In the genomic region with DNA sequence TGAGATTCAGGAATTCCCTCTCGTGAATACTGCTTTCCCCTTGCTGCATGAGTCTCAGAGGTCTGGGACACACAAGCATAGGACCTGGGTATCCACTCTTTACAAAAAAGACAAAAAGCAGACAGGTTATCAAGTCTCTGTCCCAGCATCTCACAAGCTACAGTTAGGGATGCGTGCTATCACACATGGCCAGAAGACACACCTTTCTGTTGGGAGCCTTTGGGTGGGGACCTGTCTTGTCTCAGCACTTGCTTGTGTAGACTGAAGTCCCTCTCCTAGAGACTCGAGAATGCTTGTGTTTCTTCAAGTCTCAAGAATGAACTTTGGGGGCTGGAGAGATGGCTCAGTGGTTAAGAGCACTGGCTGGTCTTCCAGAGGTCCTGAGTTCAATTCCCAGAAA, we compare ENCODE assay signal across 41 mouse cellular contexts. TPM values are rescaled to one million over a fixed set of nuclear protein-coding genes. Genes with fewer than 3 reads are reported as not detected.
DNase-seq lines count a peak whose midpoint lies in the region; ATAC-seq and TF ChIP-seq lines count a peak whose summit lies in the region.
"Had no signal": no experiment of that assay in that cellular context is flagged by ENCODE, and none has a peak within 500 bp of the region (broad histone marks: within the 10 kb centered on the region; RNA-seq: fewer than 3 reads in every experiment).

No protein-coding gene starts in this region.

- no peaks in the 10 kb centered on the region for H3K9me3 ChIP-seq in forebrain, embryonic 15.5 days
- no peaks in the 10 kb centered on the region for H3K9me3 ChIP-seq in forebrain, embryonic 14.5 days (replicated peaks; ENCODE audit: control insufficient read depth, low read length)
- no peaks in the 10 kb centered on the region for H3K9me3 ChIP-seq in liver, embryonic 16.5 days (replicated peaks; ENCODE audit: control insufficient read depth, low read length)
- H3K9me3 ChIP-seq: embryonic facial prominence, embryonic 12.5 days; G1E; heart, embryonic 12.5 days; hindbrain, embryonic 12.5 days; kidney, embryonic 15.5 days; limb, embryonic 10.5 days; limb, embryonic 15.5 days; midbrain, embryonic 10.5 days had no signal

- ATAC-seq in forebrain, embryonic 15.5 days (replicated peaks): no peak
- no peak for ATAC-seq in forebrain, embryonic 14.5 days
- peak; percentile 49 for ATAC-seq in liver, embryonic 16.5 days (ENCODE audit: low read depth)
- ATAC-seq: forebrain, embryonic 16.5 days; Patski had no signal

- no peaks in the 10 kb centered on the region for H3K27me3 ChIP-seq in forebrain, embryonic 15.5 days
- no peaks in the 10 kb centered on the region; the same call in 1 of the 2 replicates for H3K27me3 ChIP-seq in forebrain, embryonic 14.5 days (replicated peaks; ENCODE audit: control insufficient read depth, insufficient read depth, low read length)
- H3K27me3 ChIP-seq in liver, embryonic 16.5 days (ENCODE audit: control insufficient read depth, insufficient read depth, low read depth, low read length): no peaks in the 10 kb centered on the region
- no peaks in the 10 kb centered on the region for H3K27me3 ChIP-seq in thymus, adult 2 months (ENCODE audit: control insufficient read depth, insufficient read depth, low read length)
- H3K27me3 ChIP-seq: embryonic facial prominence, embryonic 12.5 days; Patski had no signal

- no peak overlapping the region for H3K4me3 ChIP-seq in forebrain, embryonic 15.5 days
- H3K4me3 ChIP-seq in forebrain, embryonic 14.5 days (ENCODE audit: low read depth, low read length): no peak overlapping the region
- no peak overlapping the region for H3K4me3 ChIP-seq in left cerebral cortex, adult 2 months
- H3K4me3 ChIP-seq in cortical plate, adult 2 months (ENCODE audit: insufficient read depth, low read length): no peak overlapping the region
- no peak overlapping the region for H3K4me3 ChIP-seq in liver, embryonic 16.5 days (ENCODE audit: low read depth, low read length)
- H3K4me3 ChIP-seq in thymus, adult 2 months (ENCODE audit: control insufficient read depth, insufficient read depth, low read length): no peak overlapping the region
- H3K4me3 ChIP-seq: embryonic facial prominence, embryonic 12.5 days; gastrocnemius, adult 2 months; heart, adult 2 months; heart, embryonic 12.5 days; hindbrain, embryonic 12.5 days; kidney, embryonic 15.5 days; limb, embryonic 10.5 days; limb, embryonic 15.5 days; midbrain, embryonic 10.5 days; myocyte had no signal

- peaks cover 4% of the 10 kb centered on the region for H3K4me1 ChIP-seq in forebrain, embryonic 15.5 days
- no peaks in the 10 kb centered on the region; the same call in 1 of the 2 replicates for H3K4me1 ChIP-seq in forebrain, embryonic 14.5 days (ENCODE audit: control insufficient read depth, insufficient read depth, low read length)
- peaks cover 2% of the 10 kb centered on the region; the same call in 1 of the 2 replicates for H3K4me1 ChIP-seq in cortical plate, adult 2 months (ENCODE audit: control insufficient read depth, insufficient read depth, low read length)
- peaks cover 33% of the 10 kb centered on the region for H3K4me1 ChIP-seq in liver, embryonic 16.5 days (ENCODE audit: control insufficient read depth, low read depth, low read length)
- H3K4me1 ChIP-seq in thymus, adult 2 months (replicated peaks; ENCODE audit: control insufficient read depth, insufficient read depth, low read length): peaks cover 14% of the 10 kb centered on the region

- no peak for TF ChIP-seq POLR2A in cortical plate, adult 2 months (IDR thresholded peaks at IDR 0.05; ENCODE audit: extremely low read depth, insufficient read depth, low read length)
- no peak for TF ChIP-seq POLR2A in thymus, adult 2 months (IDR thresholded peaks at IDR 0.05; ENCODE audit: control insufficient read depth, extremely low read depth, insufficient read depth, low read length, poor library complexity)

- no peak for DNase-seq in forebrain, embryonic 14.5 days (ENCODE audit: low spot score)
- no peak for DNase-seq in left cerebral cortex, adult 2 months (ENCODE audit: extremely low spot score in 1 of 2, low spot score in 2 of 2)
- DNase-seq in left cerebral cortex, adult 8-10 months (ENCODE audit: low spot score in 2 of 2): no peak
- no peak for DNase-seq in adrenal gland, postnatal 4 days (ENCODE audit: low spot score in 2 of 2)
- no peak for DNase-seq in thymus, adult 2 months
- DNase-seq: adrenal gland, postnatal 10 days; cerebellum, adult 11 months; cerebellum, adult 9-10 months; cerebellum, postnatal 36 days; embryo, embryonic 11 days; gastrocnemius, adult 2 months; gastrocnemius, postnatal 36 days; heart, adult 2 months; kidney, adult 18-20 months; kidney, postnatal 25 days; lung, embryonic 14.5 days; retina, postnatal 1 day; right cerebral cortex, postnatal 14 days; thymus, postnatal 25 days had no signal

- H3K4me2 ChIP-seq in forebrain, embryonic 15.5 days (replicated peaks): no peak overlapping the region
- no peak overlapping the region for H3K4me2 ChIP-seq in forebrain, embryonic 14.5 days (ENCODE audit: low read length)
- no peak overlapping the region for H3K4me2 ChIP-seq in liver, embryonic 16.5 days (ENCODE audit: low read depth, low read length)
- H3K4me2 ChIP-seq: embryonic facial prominence, embryonic 12.5 days; heart, embryonic 12.5 days; hindbrain, embryonic 12.5 days; kidney, embryonic 15.5 days; limb, embryonic 15.5 days; lung, embryonic 14.5 days had no signal

- intact Hi-C loops in left cerebral cortex, adult 2 months (cut with DNase I): no loop called here

- no peak for TF ChIP-seq CTCF in left cerebral cortex, adult 2 months (IDR thresholded peaks at IDR 0.05)
- no peak for TF ChIP-seq CTCF in cortical plate, adult 2 months (IDR thresholded peaks at IDR 0.05; ENCODE audit: extremely low read depth, insufficient read depth, low read length)
- no peak for TF ChIP-seq CTCF in thymus, adult 2 months (IDR thresholded peaks at IDR 0.05; ENCODE audit: borderline replicate concordance, control insufficient read depth, extremely low read depth, insufficient read depth, low read length, poor library complexity)

- H3K27ac ChIP-seq in forebrain, embryonic 15.5 days (replicated peaks): 0 out of 2 replicates have a peak overlapping the region, but pooled peaks have one; percentile 11
- no peak overlapping the region; the same call in 1 of the 2 replicates for H3K27ac ChIP-seq in forebrain, embryonic 14.5 days (ENCODE audit: low read depth, low read length)
- peak overlapping the region; percentile 54 for H3K27ac ChIP-seq in left cerebral cortex, adult 2 months
- H3K27ac ChIP-seq in cortical plate, adult 2 months (ENCODE audit: insufficient read depth, low read length): peak overlapping the region; percentile 80; the same call in 1 of the 2 replicates
- no peak overlapping the region for H3K27ac ChIP-seq in liver, embryonic 16.5 days (ENCODE audit: low read length)
- H3K27ac ChIP-seq in thymus, adult 2 months (ENCODE audit: control insufficient read depth, insufficient read depth, low read length): no peak overlapping the region
- H3K27ac ChIP-seq: embryonic facial prominence, embryonic 12.5 days; gastrocnemius, adult 2 months; heart, adult 2 months; hindbrain, embryonic 12.5 days; kidney, embryonic 15.5 days; limb, embryonic 10.5 days; limb, embryonic 15.5 days; midbrain, embryonic 10.5 days had no signal

- H3K9ac ChIP-seq in forebrain, embryonic 15.5 days (replicated peaks): no peak overlapping the region
- H3K9ac ChIP-seq in forebrain, embryonic 14.5 days (ENCODE audit: low read length): no peak overlapping the region
- H3K9ac ChIP-seq in liver, embryonic 16.5 days (ENCODE audit: low read depth, low read length): no peak overlapping the region
- H3K9ac ChIP-seq: embryonic facial prominence, embryonic 12.5 days; heart, embryonic 12.5 days; hindbrain, embryonic 12.5 days; kidney, embryonic 15.5 days; limb, embryonic 15.5 days; lung, embryonic 14.5 days had no signal

- H3K36me3 ChIP-seq in forebrain, embryonic 15.5 days: no peaks in the 10 kb centered on the region
- H3K36me3 ChIP-seq in forebrain, embryonic 14.5 days (ENCODE audit: control insufficient read depth, insufficient read depth, low read length): no peaks in the 10 kb centered on the region
- no peaks in the 10 kb centered on the region for H3K36me3 ChIP-seq in liver, embryonic 16.5 days (ENCODE audit: control insufficient read depth, insufficient read depth)
- no peaks in the 10 kb centered on the region for H3K36me3 ChIP-seq in thymus, adult 2 months (ENCODE audit: control insufficient read depth, insufficient read depth, low read length)
- H3K36me3 ChIP-seq: embryonic facial prominence, embryonic 12.5 days; heart, embryonic 12.5 days; hindbrain, embryonic 12.5 days; kidney, embryonic 15.5 days; limb, embryonic 10.5 days; limb, embryonic 15.5 days; midbrain, embryonic 10.5 days had no signal

- 66% methylated on average over 3 of the region's 3 CpGs for WGBS in forebrain, embryonic 15.5 days
- WGBS in forebrain, embryonic 14.5 days: 61% methylated on average over 3 of the region's 3 CpGs
- 46% methylated on average over 3 of the region's 3 CpGs for WGBS in liver, embryonic 16.5 days (ENCODE audit: insufficient replicate concordance)
- WGBS in thymus, adult 2 months: 88% methylated on average over 3 of the region's 3 CpGs

RNA-seq across cellular contexts. Expression of gene Slc7a5, which starts 5.3 kb away (rescaled TPM):
- 39.2 and 45.8 TPM in 2 replicates for polyA plus RNA-seq in forebrain, embryonic 15.5 days (2015; fragmentation: Nextera tagmentation; extraction: Ambion mirVana)
- polyA plus RNA-seq in forebrain, embryonic 14.5 days (2014; fragmentation: Nextera tagmentation; extraction: Ambion mirVana): 37.9 and 39.7 TPM in 2 replicates
- 10 to 100 TPM; 61.5 to 63.2 TPM for total RNA-seq in left cerebral cortex, adult 2 months (2021)
- 10 to 100 TPM; 57.0 to 73.5 (median 61.5) TPM for total RNA-seq in left cerebral cortex, adult 8-10 months (2022)
- 74.1 and 75.6 TPM in 2 replicates for polyA plus RNA-seq in cortical plate, adult 2 months (2012; rRNA removed)
- 32.9 and 36.9 TPM in 2 replicates for polyA plus RNA-seq in liver, embryonic 16.5 days (2015; fragmentation: Nextera tagmentation; extraction: Ambion mirVana)
- 10 to 100 TPM; 56.2 to 59.0 TPM for total RNA-seq in adrenal gland, postnatal 4 days (2021)
- 45.9 and 66.8 TPM in 2 replicates for polyA plus RNA-seq in thymus, adult 2 months (2012; rRNA removed)

RNA-seq across cellular contexts. Expression of gene Car5a, which starts 31.9 kb away (rescaled TPM):
- 0.37 and 0.43 TPM in 2 replicates for polyA plus RNA-seq in forebrain, embryonic 15.5 days (2015; fragmentation: Nextera tagmentation; extraction: Ambion mirVana)
- polyA plus RNA-seq in forebrain, embryonic 14.5 days (2014; fragmentation: Nextera tagmentation; extraction: Ambion mirVana): 0.28 and 0.46 TPM in 2 replicates
- total RNA-seq in left cerebral cortex, adult 2 months (2021): not detected
- total RNA-seq in left cerebral cortex, adult 8-10 months (2022): under 1 TPM in 1 of 4 experiments, not detected in 3; 0.53 TPM
- 0.29 and 0.42 TPM in 2 replicates for polyA plus RNA-seq in cortical plate, adult 2 months (2012; rRNA removed)
- 5.6 and 8.4 TPM in 2 replicates for polyA plus RNA-seq in liver, embryonic 16.5 days (2015; fragmentation: Nextera tagmentation; extraction: Ambion mirVana)
- under 1 TPM in 1 of 2 experiments, not detected in 1; 0.76 TPM for total RNA-seq in adrenal gland, postnatal 4 days (2021)
- polyA plus RNA-seq in thymus, adult 2 months (2012; rRNA removed): 0.75 TPM in 1 of 2 replicates, not detected in the other
- total RNA-seq: gastrocnemius, adult 2 months; gastrocnemius, postnatal 36 days; heart, adult 2 months; layer of hippocampus, postnatal 25 days; left cerebral cortex, postnatal 10 days; megakaryocyte progenitor cell, adult 5-6 weeks; midbrain, postnatal 0 days had no signal
- polyA plus RNA-seq: C2C12; embryonic facial prominence, embryonic 12.5 days; heart, adult 2 months; heart, embryonic 12.5 days; heart, postnatal 0 days; intestine, embryonic 14.5 days; limb, embryonic 10.5 days; limb, embryonic 15.5 days; lung, embryonic 14.5 days; myocyte; Patski; stomach, embryonic 14.5 days had no signal

RNA-seq across cellular contexts. Expression of gene Banp, which starts 36.7 kb away (rescaled TPM):
- 64.8 and 65.3 TPM in 2 replicates for polyA plus RNA-seq in forebrain, embryonic 15.5 days (2015; fragmentation: Nextera tagmentation; extraction: Ambion mirVana)
- 47.2 and 57.7 TPM in 2 replicates for polyA plus RNA-seq in forebrain, embryonic 14.5 days (2014; fragmentation: Nextera tagmentation; extraction: Ambion mirVana)
- 10 to 100 TPM; 31.4 to 62.5 TPM for total RNA-seq in left cerebral cortex, adult 2 months (2021)
- 10 to 100 TPM; 26.1 to 35.5 (median 27.9) TPM for total RNA-seq in left cerebral cortex, adult 8-10 months (2022)
- polyA plus RNA-seq in cortical plate, adult 2 months (2012; rRNA removed): 68.4 and 76.1 TPM in 2 replicates
- polyA plus RNA-seq in liver, embryonic 16.5 days (2015; fragmentation: Nextera tagmentation; extraction: Ambion mirVana): 17.1 and 20.2 TPM in 2 replicates
- total RNA-seq in adrenal gland, postnatal 4 days (2021): 10 to 100 TPM; 14.0 to 15.7 TPM
- polyA plus RNA-seq in thymus, adult 2 months (2012; rRNA removed): 151 and 153 TPM in 2 replicates

Comparison
In these comparisons a context has a peak if more than half of its experiments do, and no peak if none do; other contexts are left out.
1. H3K27ac ChIP-seq: peak in forebrain, embryonic 15.5 days (single experiment), left cerebral cortex, adult 2 months (single experiment) and cortical plate, adult 2 months (single experiment); none in forebrain, embryonic 14.5 days (single experiment), liver, embryonic 16.5 days (single experiment) and thymus, adult 2 months (single experiment).